Mouse (Mus musculus) bone marrow, adult 2 months (tissue): Measurements from ENCODE around the gene Sh3glb2.

Source experiments
- CTCF ChIP-seq: fragments of 200-500 bp; IDR thresholded peaks from 2 replicates; pipeline ENCODE4 v1.5.1; 2011; ENCODE audit warnings: low read length, control low read depth; ENCODE audit not compliant: control insufficient read depth, insufficient read depth
- POLR2A ChIP-seq: fragments of 200-500 bp; IDR thresholded peaks from 2 replicates; pipeline ENCODE4 v1.6.1; 2011; ENCODE audit warnings: low read depth, mild to moderate bottlenecking, control low read depth, low read length, borderline replicate concordance; ENCODE audit not compliant: control insufficient read depth

GRCm38 (mm10) chr2:30349196-30349595 is 9.9 kb downstream of the Sh3glb2 start:
- TF ChIP-seq CTCF = no peak
- TF ChIP-seq POLR2A = no peak
